10 mouse cellular contexts compared by ENCODE assay signal in genomic region chr4:65092191-65092590, GRCm38 (mm10). TPM values are rescaled to one million over a fixed set of nuclear protein-coding genes. Genes with fewer than 3 reads are reported as not detected.
A peak's percentile ranks its signal among the peaks of the same experiment; 100 is the strongest.
DNase-seq lines count a peak whose midpoint lies in the region; ATAC-seq and TF ChIP-seq lines count a peak whose summit lies in the region.
"Had no signal": no experiment of that assay in that cellular context is flagged by ENCODE, and none has a peak within 500 bp of the region (broad histone marks: within the 10 kb centered on the region; RNA-seq: fewer than 3 reads in every experiment).

No protein-coding gene starts in this region.

- H3K9ac ChIP-seq in forebrain, embryonic 14.5 days (ENCODE audit: low read length) = no peak overlapping the region
- H3K9ac ChIP-seq in forebrain, embryonic 16.5 days (replicated peaks; ENCODE audit: low read depth, low read length) = no peak overlapping the region
- H3K9ac ChIP-seq in liver, adult 2 months (ENCODE audit: low read depth, low read length) = no peak overlapping the region
- no peak overlapping the region for H3K9ac ChIP-seq in liver, embryonic 11.5 days (ENCODE audit: low read depth, low read length)
- no peak overlapping the region for H3K9ac ChIP-seq in ES-Bruce4 (ENCODE audit: low read depth, poor library complexity, severe bottlenecking)
- H3K9ac ChIP-seq in embryonic facial prominence, embryonic 11.5 days (replicated peaks; ENCODE audit: low read length) = no peak overlapping the region

- no peak overlapping the region for H3K27ac ChIP-seq in forebrain, embryonic 14.5 days (ENCODE audit: low read depth, low read length)
- H3K27ac ChIP-seq in forebrain, embryonic 16.5 days (ENCODE audit: low read length) = no peak overlapping the region
- no peak overlapping the region for H3K27ac ChIP-seq in liver, adult 2 months (replicated peaks; ENCODE audit: insufficient read depth, low read depth, low read length)
- H3K27ac ChIP-seq in liver, embryonic 11.5 days (ENCODE audit: low read depth, low read length) = no peak overlapping the region
- no peak overlapping the region for H3K27ac ChIP-seq in ES-Bruce4 (ENCODE audit: insufficient read depth, low read length)
- no peak overlapping the region for H3K27ac ChIP-seq in embryonic facial prominence, embryonic 11.5 days (replicated peaks; ENCODE audit: low read depth, low read length)

- H3K4me1 ChIP-seq in forebrain, embryonic 14.5 days (ENCODE audit: control insufficient read depth, insufficient read depth, low read length) = no peaks in the 10 kb centered on the region
- H3K4me1 ChIP-seq in forebrain, embryonic 16.5 days (replicated peaks; ENCODE audit: control insufficient read depth, insufficient read depth, low read length) = no peaks in the 10 kb centered on the region
- H3K4me1 ChIP-seq in liver, adult 2 months (ENCODE audit: control insufficient read depth, insufficient read depth, low read length) = no peaks in the 10 kb centered on the region
- H3K4me1 ChIP-seq in liver, embryonic 11.5 days (replicated peaks; ENCODE audit: control insufficient read depth, insufficient read depth, low read length) = no peaks in the 10 kb centered on the region
- H3K4me1 ChIP-seq in ES-Bruce4 (ENCODE audit: control insufficient read depth, insufficient read depth, low read length) = no peaks in the 10 kb centered on the region
- no peaks in the 10 kb centered on the region for H3K4me1 ChIP-seq in embryonic facial prominence, embryonic 11.5 days (ENCODE audit: control insufficient read depth, insufficient read depth, low read length)

- WGBS in forebrain, embryonic 14.5 days = 12% methylated on average over 1 of the region's 1 CpGs
- WGBS in forebrain, embryonic 16.5 days = 3% methylated on average over 1 of the region's 1 CpGs
- 8% methylated on average over 1 of the region's 1 CpGs for WGBS in liver, adult 2 months
- 8% methylated on average over 1 of the region's 1 CpGs for WGBS in liver, embryonic 11.5 days
- WGBS in embryonic facial prominence, embryonic 11.5 days = 17% methylated on average over 1 of the region's 1 CpGs

- no peak overlapping the region for H3K4me3 ChIP-seq in forebrain, embryonic 14.5 days (ENCODE audit: low read depth, low read length)
- no peak overlapping the region for H3K4me3 ChIP-seq in forebrain, embryonic 16.5 days (replicated peaks; ENCODE audit: low read length)
- no peak overlapping the region for H3K4me3 ChIP-seq in liver, adult 2 months (ENCODE audit: insufficient read depth, low read depth, low read length)
- H3K4me3 ChIP-seq in liver, embryonic 11.5 days (ENCODE audit: low read depth, low read length) = no peak overlapping the region
- H3K4me3 ChIP-seq in ES-Bruce4 (ENCODE audit: low read depth, low read length) = no peak overlapping the region
- H3K4me3 ChIP-seq in embryonic facial prominence, embryonic 11.5 days (ENCODE audit: low read depth, low read length) = no peak overlapping the region
- H3K4me3 ChIP-seq: erythroblast, embryonic 14.5 days had no signal

- no peak for TF ChIP-seq EP300 in ES-Bruce4 (IDR thresholded peaks at IDR 0.05; ENCODE audit: insufficient read depth, low read depth, low read length)

- no peaks in the 10 kb centered on the region for H3K36me3 ChIP-seq in forebrain, embryonic 14.5 days (ENCODE audit: control insufficient read depth, insufficient read depth, low read length)
- H3K36me3 ChIP-seq in forebrain, embryonic 16.5 days (ENCODE audit: control insufficient read depth, insufficient read depth) = no peaks in the 10 kb centered on the region
- no peaks in the 10 kb centered on the region for H3K36me3 ChIP-seq in liver, adult 2 months (ENCODE audit: control insufficient read depth, insufficient read depth, low read length)
- no peaks in the 10 kb centered on the region for H3K36me3 ChIP-seq in liver, embryonic 11.5 days (ENCODE audit: control insufficient read depth, insufficient read depth, low read length)
- H3K36me3 ChIP-seq in ES-Bruce4 (ENCODE audit: control insufficient read depth, insufficient read depth, low read length, poor library complexity, severe bottlenecking) = no peaks in the 10 kb centered on the region
- H3K36me3 ChIP-seq in embryonic facial prominence, embryonic 11.5 days (replicated peaks; ENCODE audit: control insufficient read depth, insufficient read depth, low read depth, low read length) = no peaks in the 10 kb centered on the region

- TF ChIP-seq CTCF in liver, adult 2 months (IDR thresholded peaks at IDR 0.05; ENCODE audit: low read depth, low read length) = 0 out of 2 replicates have a peak, but pooled peaks have one; percentile 29
- peak; percentile 61 for TF ChIP-seq CTCF in ES-Bruce4 (IDR thresholded peaks at IDR 0.05; ENCODE audit: low read depth, low read length)

- H3K27me3 ChIP-seq in forebrain, embryonic 14.5 days (replicated peaks; ENCODE audit: control insufficient read depth, insufficient read depth, low read length) = no peaks in the 10 kb centered on the region
- no peaks in the 10 kb centered on the region for H3K27me3 ChIP-seq in forebrain, embryonic 16.5 days (replicated peaks; ENCODE audit: control insufficient read depth, insufficient read depth, low read length)
- no peaks in the 10 kb centered on the region for H3K27me3 ChIP-seq in liver, adult 2 months (ENCODE audit: control insufficient read depth, insufficient read depth, low read length)
- no peaks in the 10 kb centered on the region for H3K27me3 ChIP-seq in liver, embryonic 11.5 days (replicated peaks; ENCODE audit: control insufficient read depth, insufficient read depth, low read length)
- no peaks in the 10 kb centered on the region for H3K27me3 ChIP-seq in ES-Bruce4 (ENCODE audit: control insufficient read depth, insufficient read depth, low read length, poor library complexity, severe bottlenecking)
- no peaks in the 10 kb centered on the region for H3K27me3 ChIP-seq in embryonic facial prominence, embryonic 11.5 days (ENCODE audit: control insufficient read depth, insufficient read depth, low read length)

- TF ChIP-seq POLR2A in liver, adult 2 months (IDR thresholded peaks at IDR 0.05; ENCODE audit: extremely low read depth, insufficient read depth, low read length) = no peak
- no peak for TF ChIP-seq POLR2A in ES-Bruce4 (IDR thresholded peaks at IDR 0.05; ENCODE audit: insufficient read depth, low read length)

- DNase-seq in forebrain, embryonic 14.5 days (ENCODE audit: low spot score) = peak; percentile 5
- no peak for DNase-seq in liver, adult 2 months (ENCODE audit: extremely low read depth, low read depth, low spot score)
- no peak for DNase-seq in liver, embryonic 11.5 days (ENCODE audit: low spot score)
- DNase-seq in embryonic facial prominence, embryonic 11.5 days (ENCODE audit: low spot score) = peak; percentile 27
- DNase-seq in gastrocnemius, adult 8-10 months (ENCODE audit: low spot score in 2 of 2) = no peak
- no peak for DNase-seq in c-Kit-positive CD71-positive TER-119-positive erythroid progenitor cells, embryonic 14.5 days (ENCODE audit: low spot score)

- no peaks in the 10 kb centered on the region for H3K79me2 ChIP-seq in liver, adult 2 months (ENCODE audit: control insufficient read depth, insufficient read depth, low read length)

- H3K9me3 ChIP-seq in forebrain, embryonic 14.5 days (replicated peaks; ENCODE audit: control insufficient read depth, low read length) = no peaks in the 10 kb centered on the region
- H3K9me3 ChIP-seq in forebrain, embryonic 16.5 days (ENCODE audit: control insufficient read depth, low read length) = no peaks in the 10 kb centered on the region
- no peaks in the 10 kb centered on the region for H3K9me3 ChIP-seq in liver, embryonic 11.5 days (ENCODE audit: control insufficient read depth, low read length)
- no peaks in the 10 kb centered on the region for H3K9me3 ChIP-seq in ES-Bruce4 (replicated peaks; ENCODE audit: control insufficient read depth, insufficient read depth, low read length, poor library complexity, severe bottlenecking)
- H3K9me3 ChIP-seq in embryonic facial prominence, embryonic 11.5 days (replicated peaks; ENCODE audit: control insufficient read depth, low read length) = no peaks in the 10 kb centered on the region

- no peak overlapping the region for H3K4me2 ChIP-seq in forebrain, embryonic 14.5 days (ENCODE audit: low read length)
- H3K4me2 ChIP-seq in forebrain, embryonic 16.5 days (ENCODE audit: low read length) = no peak overlapping the region
- no peak overlapping the region for H3K4me2 ChIP-seq in liver, embryonic 11.5 days
- no peak overlapping the region for H3K4me2 ChIP-seq in embryonic facial prominence, embryonic 11.5 days (ENCODE audit: low read depth, low read length)

- ATAC-seq in forebrain, embryonic 14.5 days = no peak
- no peak for ATAC-seq in forebrain, embryonic 16.5 days
- ATAC-seq in liver, embryonic 11.5 days (replicated peaks; ENCODE audit: low FRiP score) = no peak
- ATAC-seq in embryonic facial prominence, embryonic 11.5 days (replicated peaks; ENCODE audit: insufficient number of reproducible peaks, low FRiP score, low TSS enrichment, low read depth) = no peak
- ATAC-seq: inflammation-experienced regulatory T-cells, adult 6 months had no signal

RNA-seq across cellular contexts. Expression of gene Pappa, which starts 31.8 kb away (rescaled TPM):
- 0.39 and 0.47 TPM in 2 replicates for polyA plus RNA-seq in forebrain, embryonic 14.5 days (2014; fragmentation: Nextera tagmentation; extraction: Ambion mirVana)
- 0.39 and 0.43 TPM in 2 replicates for polyA plus RNA-seq in forebrain, embryonic 16.5 days (2015; fragmentation: Nextera tagmentation; extraction: Ambion mirVana)
- 0.09 and 0.13 TPM in 2 replicates for total RNA-seq in liver, adult 2 months (2014; rRNA removed)
- 0.02 TPM in 1 of 2 replicates, not detected in the other for polyA plus RNA-seq in liver, adult 2 months (2012; rRNA removed)
- 0.36 and 0.40 TPM in 2 replicates for polyA plus RNA-seq in liver, embryonic 11.5 days (2014; fragmentation: Nextera tagmentation; extraction: Ambion mirVana)
- polyA plus RNA-seq in ES-Bruce4 (2011; ENCODE audit: insufficient read depth, insufficient read length, low read depth, missing spikeins) = 1.1 and 1.6 TPM in 2 replicates
- polyA plus RNA-seq in embryonic facial prominence, embryonic 11.5 days (2014; fragmentation: Nextera tagmentation; extraction: Ambion mirVana) = 0.88 and 0.93 TPM in 2 replicates
- total RNA-seq in gastrocnemius, adult 8-10 months (2022) = under 1 TPM; 0.27 to 0.43 (median 0.29) TPM
- polyA plus RNA-seq: erythroblast, embryonic 14.5 days; inflammation-experienced regulatory T-cells, adult 6 months had no signal

Comparison
In these comparisons a context has a peak if more than half of its experiments do, and no peak if none do; other contexts are left out.
1. DNase-seq: peak in forebrain, embryonic 14.5 days (single experiment) and embryonic facial prominence, embryonic 11.5 days (single experiment); none in liver, adult 2 months (single experiment), liver, embryonic 11.5 days (single experiment), gastrocnemius, adult 8-10 months (0 of 2) and c-Kit-positive CD71-positive TER-119-positive erythroid progenitor cells, embryonic 14.5 days (single experiment).